Mouse (Mus musculus) right cerebral cortex, postnatal 36 days (tissue): ENCODE measurements around the gene Chil1.

Source experiments
- DNase-seq, 2 experiments: peaks; one replicate each; pipeline ENCODE4 v3.0.0; 2022; ENCODE audit warnings: low spot score in 2 of 2, mixed read lengths in 1 of 2

The Chil1 gene

GRCm38 (mm10) chr1:134168985-134169697 lies 12.8 kb upstream of the Chil1 start:
- DNase-seq, result no peak

GRCm38 (mm10) chr1:134173081-134173480 lies 8.9 kb upstream of the Chil1 start:
- no peak for DNase-seq

GRCm38 (mm10) chr1:134177976-134178375 lies 4.0 kb upstream of the Chil1 start:
- no peak for DNase-seq

GRCm38 (mm10) chr1:134184089-134184488 lies 2.1 kb downstream of the Chil1 start:
- no peak for DNase-seq

- DNase-seq, result no peak
Observed at GRCm38 (mm10) chr1:134188217-134188616, 6.2 kb downstream of the Chil1 start.

GRCm38 (mm10) chr1:134188989-134189729 lies 7.2 kb downstream of the Chil1 start:
- no peak for DNase-seq

GRCm38 (mm10) chr1:134191192-134191591 lies 9.2 kb downstream of the Chil1 start:
- no peak for DNase-seq

- DNase-seq, result no peak
Observed at GRCm38 (mm10) chr1:134192024-134192423, 10.0 kb downstream of the Chil1 start.

GRCm38 (mm10) chr1:134193126-134193525 lies 11.2 kb downstream of the Chil1 start, which contains the start of gene Mybph:
TSS of gene Mybph (plus strand) at chr1:134193448.
- no peak for DNase-seq

GRCm38 (mm10) chr1:134193674-134194197 lies 11.8 kb downstream of the Chil1 start:
- no peak for DNase-seq

GRCm38 (mm10) chr1:134194298-134195022 lies 12.5 kb downstream of the Chil1 start:
- DNase-seq, result no peak

- DNase-seq, result no peak
Observed at GRCm38 (mm10) chr1:134195117-134195516, 13.1 kb downstream of the Chil1 start.

GRCm38 (mm10) chr1:134195571-134195970 lies 13.6 kb downstream of the Chil1 start:
- DNase-seq, result peak in 1 of 2 experiments; percentile 59

GRCm38 (mm10) chr1:134195979-134196378 lies 14.0 kb downstream of the Chil1 start:
- DNase-seq, result no peak

GRCm38 (mm10) chr1:134196386-134196785 lies 14.4 kb downstream of the Chil1 start:
- peak; percentile 71 to 74 for DNase-seq

- DNase-seq, result no peak
Observed at GRCm38 (mm10) chr1:134197325-134197982, 15.5 kb downstream of the Chil1 start.

GRCm38 (mm10) chr1:134198197-134198995 lies 16.4 kb downstream of the Chil1 start:
- DNase-seq, result peak in 1 of 2 experiments; percentile 62

GRCm38 (mm10) chr1:134200481-134200880 lies 18.5 kb downstream of the Chil1 start:
- DNase-seq, result no peak

GRCm38 (mm10) chr1:134200998-134201686 lies 19.2 kb downstream of the Chil1 start:
- no peak for DNase-seq
